Mouse (Mus musculus): ENCODE results near the gene Smyd5.

Smyd5 gene

DNA sequence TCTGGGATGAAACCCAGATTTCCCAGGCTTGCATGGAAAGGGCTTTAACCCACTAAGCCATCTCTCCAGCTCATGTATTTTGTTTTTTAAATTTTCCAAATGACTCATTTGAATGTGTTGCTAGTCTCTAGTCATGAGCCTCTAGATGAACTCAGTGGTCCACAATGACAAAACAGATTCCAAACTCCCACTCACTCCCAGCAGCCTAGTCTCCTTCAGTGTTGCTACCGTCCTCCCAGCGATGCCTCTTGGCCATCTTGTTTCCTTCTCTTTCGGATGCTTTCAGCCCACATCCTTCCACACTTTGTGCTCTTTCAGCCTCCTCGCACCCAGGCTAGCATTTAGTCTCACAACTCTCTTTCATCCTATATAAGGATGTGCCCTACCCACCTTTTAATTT lies 58.5 kb downstream of the Smyd5 start:
- DNase-seq (ENCODE audit: extremely low spot score, low spot score), result no peak

DNA sequence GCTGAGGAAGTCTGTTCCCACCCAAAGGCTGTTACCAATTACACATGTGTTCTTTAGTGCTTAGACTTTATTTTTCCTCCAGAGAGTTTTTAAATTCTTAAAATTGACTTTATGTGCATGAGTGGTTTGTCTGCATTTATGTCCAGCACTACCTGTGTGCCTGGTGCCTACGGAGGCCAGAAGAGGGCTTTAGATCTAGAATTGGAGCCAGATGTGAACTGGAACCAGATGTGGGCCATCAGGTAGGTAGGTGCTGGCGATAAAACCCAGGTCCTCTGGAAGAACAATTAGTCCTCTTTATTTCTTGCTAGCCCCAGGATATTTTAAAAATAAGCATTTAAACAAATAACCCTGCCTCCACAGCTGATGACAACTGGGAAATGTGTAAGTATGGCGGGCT lies 59.8 kb downstream of the Smyd5 start:
- DNase-seq (ENCODE audit: extremely low spot score, low spot score), result no peak

Measured in neural tube, embryonic 10.5 days (tissue).